Mouse (Mus musculus) neural tube, postnatal 0 days (tissue): ENCODE measurements around the gene Galns. TPM values are rescaled to one million over a fixed set of nuclear protein-coding genes. Genes with fewer than 3 reads are reported as not detected.

Experiments
- microRNA-seq: library from miRNA; unstranded; fragments of <30 nt; microRNA quantifications from one replicate; pipeline ENCODE4, GENCODE M21; 2016
- polyA plus RNA-seq: library from polyadenylated mRNA; unstranded; fragments of >200 nt; fragmentation: Nextera tagmentation; extraction: Ambion mirVana; gene quantifications from 2 replicates; pipeline ENCODE4 v1.2.1, GENCODE M21; 2015

Gene Galns
- 8.8 and 8.9 TPM in 2 replicates for polyA plus RNA-seq

DNA sequence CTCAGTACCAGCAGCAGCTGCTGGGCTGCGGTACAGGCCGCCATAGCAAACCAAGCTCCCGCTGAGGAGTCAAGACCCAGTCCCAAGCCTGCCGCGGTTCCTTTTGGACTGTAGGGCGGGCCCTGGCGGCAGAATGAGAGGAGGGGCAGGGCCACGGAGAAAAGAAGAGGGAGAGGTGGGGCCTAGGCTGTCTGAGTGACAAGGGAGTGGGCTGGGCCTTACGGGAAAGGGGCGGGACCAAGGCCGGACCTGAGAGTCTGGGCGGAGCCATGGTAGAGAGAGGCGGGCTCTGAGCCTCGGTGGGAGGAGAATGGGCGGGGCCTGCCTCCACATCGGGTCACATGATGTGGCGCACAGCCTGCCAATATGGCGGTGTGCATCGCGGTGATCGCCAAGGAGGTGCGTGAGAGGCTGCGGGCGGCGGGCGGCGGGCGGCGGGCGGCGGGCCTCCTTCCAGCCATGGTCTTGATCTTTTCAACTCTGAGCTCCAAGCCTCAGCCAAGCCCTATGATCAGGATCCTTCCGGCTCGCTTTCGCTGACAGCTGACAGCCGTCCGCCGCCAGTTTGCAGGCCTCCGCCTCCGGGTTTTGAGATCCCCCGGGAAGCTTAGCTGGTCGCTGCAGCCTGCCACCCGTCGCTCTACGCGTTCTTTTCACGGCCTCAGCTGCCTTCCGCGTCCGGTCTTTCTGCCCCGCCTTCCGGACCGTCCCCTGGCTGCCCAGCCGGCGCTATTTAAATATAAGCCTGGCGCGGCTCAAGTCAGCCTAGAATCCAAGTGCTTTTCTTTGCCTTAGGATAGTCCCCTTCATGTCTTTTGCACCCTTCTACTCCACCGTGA lies at the start of gene Galns, which contains the start of gene Trappc2l:
Galns (minus strand) TSS at position 169 of the 839 bp plus-strand sequence.
Trappc2l (plus strand) TSS at position 346 of the 839 bp plus-strand sequence.

GRCm38 (mm10) chr8:122622727-122623126 lies 11.5 kb upstream of the Galns start, which contains the start of gene Pabpn1l:
Pabpn1l (minus strand) TSS chr8:122622739.

GRCm38 (mm10) chr8:122576648-122577022 lies 34.6 kb downstream of the Galns start, which contains the start of gene Aprt:
Aprt (minus strand) TSS chr8:122576909.

GRCm38 (mm10) chr8:122567361-122568108 lies 43.7 kb downstream of the Galns start, which contains the start of gene Cdt1:
Cdt1 (plus strand) TSS chr8:122568015.

GRCm38 (mm10) chr8:122551265-122552051 lies 59.8 kb downstream of the Galns start, which contains the start of gene Piezo1:
Piezo1 (minus strand) TSS chr8:122551329.

Small RNA genes lying within 50 kb of the gene (microRNA-seq; reads per million reads assigned to microRNA genes)
- gene Mir6396 = not detected

Other genes starting within 250 kb of the Galns start
- gene Zc3h18, start 234.9 kb downstream of the Galns start, polyA plus RNA-seq = 21.4 and 22.8 TPM in 2 replicates
- 0.22 TPM in 1 of 2 replicates, not detected in the other for gene Il17c, start 189.4 kb downstream of the Galns start, polyA plus RNA-seq
- 57.8 and 77.0 TPM in 2 replicates for gene Cyba, start 178.5 kb downstream of the Galns start, polyA plus RNA-seq
- gene Mvd, start 168.0 kb downstream of the Galns start, polyA plus RNA-seq = 67.8 and 69.0 TPM in 2 replicates
- not detected in 2 replicates for gene Snai3, start 150.7 kb downstream of the Galns start, polyA plus RNA-seq
- gene Rnf166, start 135.4 kb downstream of the Galns start, polyA plus RNA-seq = 28.1 and 29.9 TPM in 2 replicates
- gene Ctu2, start 135.3 kb downstream of the Galns start, polyA plus RNA-seq = 84.8 and 91.5 TPM in 2 replicates
- 1.5 and 2.1 TPM in 2 replicates for gene Piezo1, start 60.1 kb downstream of the Galns start, polyA plus RNA-seq
- 7.2 and 7.4 TPM in 2 replicates for gene Cdt1, start 43.4 kb downstream of the Galns start, polyA plus RNA-seq
- 199 and 204 TPM in 2 replicates for gene Aprt, start 34.6 kb downstream of the Galns start, polyA plus RNA-seq
- gene Trappc2l, start 177 bp upstream of the Galns start, polyA plus RNA-seq = 125 and 146 TPM in 2 replicates
- gene Pabpn1l, start 11.3 kb upstream of the Galns start, polyA plus RNA-seq = not detected in 2 replicates
- gene Cbfa2t3, start 87.6 kb upstream of the Galns start, polyA plus RNA-seq = 8.8 and 10.2 TPM in 2 replicates
- 17.4 and 18.5 TPM in 2 replicates for gene Acsf3, start 164.0 kb upstream of the Galns start, polyA plus RNA-seq
- gene Cdh15, start 236.5 kb upstream of the Galns start, polyA plus RNA-seq = 2.5 and 2.7 TPM in 2 replicates